ENCODE assay signal across 9 mouse cellular contexts in genomic region chr12:85974030-85974429, GRCm38 (mm10).
DNase-seq lines count a peak whose midpoint lies in the region; ATAC-seq and TF ChIP-seq lines count a peak whose summit lies in the region.
"Had no signal": no experiment of that assay in that cellular context is flagged by ENCODE, and none has a peak within 500 bp of the region (broad histone marks: within the 10 kb centered on the region; RNA-seq: fewer than 3 reads in every experiment).

No protein-coding gene starts in this region.

- peaks cover 4% of the 10 kb centered on the region; the same call in 1 of the 2 replicates for H3K4me1 ChIP-seq in heart, embryonic 11.5 days (ENCODE audit: control insufficient read depth, insufficient read depth, low read length)
- no peaks in the 10 kb centered on the region for H3K4me1 ChIP-seq in midbrain, postnatal 0 days (ENCODE audit: insufficient read depth, low read length)
- H3K4me1 ChIP-seq in midbrain, embryonic 14.5 days (ENCODE audit: control insufficient read depth, insufficient read depth, low read length) = no peaks in the 10 kb centered on the region
- H3K4me1 ChIP-seq in heart, embryonic 12.5 days (replicated peaks) = peaks cover 24% of the 10 kb centered on the region
- peaks cover 19% of the 10 kb centered on the region for H3K4me1 ChIP-seq in olfactory bulb, adult 2 months (ENCODE audit: control insufficient read depth, insufficient read depth, low read length)

- H3K4me3 ChIP-seq in heart, embryonic 11.5 days (ENCODE audit: low read depth, low read length) = no peak overlapping the region
- H3K4me3 ChIP-seq in midbrain, postnatal 0 days (ENCODE audit: low read depth, low read length) = no peak overlapping the region
- H3K4me3 ChIP-seq in midbrain, embryonic 14.5 days (replicated peaks; ENCODE audit: low read depth, low read length) = no peak overlapping the region
- H3K4me3 ChIP-seq in heart, embryonic 12.5 days = no peak overlapping the region
- H3K4me3 ChIP-seq in olfactory bulb, adult 2 months (ENCODE audit: insufficient read depth, low read depth, low read length) = no peak overlapping the region

- 63% methylated on average over 4 of the region's 4 CpGs for WGBS in heart, embryonic 11.5 days (ENCODE audit: insufficient replicate concordance)
- 51% methylated on average over 4 of the region's 4 CpGs for WGBS in midbrain, postnatal 0 days
- WGBS in midbrain, embryonic 14.5 days = 71% methylated on average over 4 of the region's 4 CpGs
- WGBS in heart, embryonic 12.5 days = 59% methylated on average over 4 of the region's 4 CpGs
- WGBS in olfactory bulb, adult 2 months = 31% methylated on average over 4 of the region's 4 CpGs

- no peak overlapping the region for H3K9ac ChIP-seq in heart, embryonic 11.5 days (ENCODE audit: low read depth, low read length)
- H3K9ac ChIP-seq in midbrain, postnatal 0 days (replicated peaks; ENCODE audit: low read length, poor library complexity, severe bottlenecking) = no peak overlapping the region
- H3K9ac ChIP-seq in midbrain, embryonic 14.5 days (replicated peaks; ENCODE audit: low read length) = no peak overlapping the region
- H3K9ac ChIP-seq in heart, embryonic 12.5 days = no peak overlapping the region

- H3K9me3 ChIP-seq in heart, embryonic 11.5 days (replicated peaks; ENCODE audit: control insufficient read depth, low read length) = no peaks in the 10 kb centered on the region
- no peaks in the 10 kb centered on the region for H3K9me3 ChIP-seq in midbrain, postnatal 0 days (ENCODE audit: low read length)
- no peaks in the 10 kb centered on the region for H3K9me3 ChIP-seq in midbrain, embryonic 14.5 days (ENCODE audit: control insufficient read depth, low read length)
- no peaks in the 10 kb centered on the region for H3K9me3 ChIP-seq in heart, embryonic 12.5 days (replicated peaks)

- no peak for ATAC-seq in heart, embryonic 11.5 days (replicated peaks; ENCODE audit: insufficient number of reproducible peaks, low FRiP score, low TSS enrichment)
- no peak for ATAC-seq in midbrain, postnatal 0 days (ENCODE audit: low FRiP score)
- ATAC-seq in midbrain, embryonic 14.5 days (ENCODE audit: low FRiP score, low TSS enrichment) = no peak
- ATAC-seq in heart, embryonic 12.5 days (ENCODE audit: insufficient number of reproducible peaks, low FRiP score) = no peak

- DNase-seq in heart, adult 11 months = peak; percentile 97
- DNase-seq in midbrain, postnatal 0 days (ENCODE audit: low spot score) = peak; percentile 32
- DNase-seq in midbrain, embryonic 14.5 days = no peak
- DNase-seq in thymus, postnatal 10 days (ENCODE audit: low spot score in 2 of 2) = no peak
- DNase-seq in left cerebral cortex, adult 9 months (ENCODE audit: low spot score in 2 of 2) = no peak
- DNase-seq: cerebellum, adult 8-10 months had no signal

- no peak overlapping the region for H3K27ac ChIP-seq in heart, embryonic 11.5 days (ENCODE audit: low read depth, low read length)
- no peak overlapping the region for H3K27ac ChIP-seq in midbrain, postnatal 0 days (ENCODE audit: low read depth, low read length)
- no peak overlapping the region for H3K27ac ChIP-seq in midbrain, embryonic 14.5 days (replicated peaks; ENCODE audit: low read depth, low read length)
- H3K27ac ChIP-seq in heart, embryonic 12.5 days (ENCODE audit: poor library complexity, severe bottlenecking) = 0 out of 2 replicates have a peak overlapping the region, but pooled peaks have one; percentile 20
- H3K27ac ChIP-seq in olfactory bulb, adult 2 months (ENCODE audit: insufficient read depth, low read depth, low read length) = peak overlapping the region; percentile 20; the same call in 1 of the 2 replicates

- no peak overlapping the region for H3K4me2 ChIP-seq in heart, embryonic 11.5 days
- no peak overlapping the region for H3K4me2 ChIP-seq in midbrain, postnatal 0 days (ENCODE audit: low read depth, low read length, poor library complexity, severe bottlenecking)
- no peak overlapping the region for H3K4me2 ChIP-seq in midbrain, embryonic 14.5 days (ENCODE audit: low read length)
- no peak overlapping the region for H3K4me2 ChIP-seq in heart, embryonic 12.5 days

- no peak for TF ChIP-seq POLR2A in olfactory bulb, adult 2 months (IDR thresholded peaks at IDR 0.05; ENCODE audit: insufficient read depth, low read depth, low read length)

- no peak for TF ChIP-seq CTCF in midbrain, postnatal 0 days (IDR thresholded peaks at IDR 0.05)
- TF ChIP-seq CTCF in olfactory bulb, adult 2 months (IDR thresholded peaks at IDR 0.05; ENCODE audit: insufficient read depth, low read depth, low read length) = no peak

- H3K36me3 ChIP-seq in heart, embryonic 11.5 days (ENCODE audit: control insufficient read depth, insufficient read depth, low read length) = no peaks in the 10 kb centered on the region
- H3K36me3 ChIP-seq in midbrain, postnatal 0 days (ENCODE audit: insufficient read depth, low read length) = peaks cover 2% of the 10 kb centered on the region; the same call in 1 of the 2 replicates
- H3K36me3 ChIP-seq in midbrain, embryonic 14.5 days (ENCODE audit: control insufficient read depth, insufficient read depth, low read length) = no peaks in the 10 kb centered on the region
- no peaks in the 10 kb centered on the region for H3K36me3 ChIP-seq in heart, embryonic 12.5 days

- H3K27me3 ChIP-seq in heart, embryonic 11.5 days (ENCODE audit: control insufficient read depth, insufficient read depth, low read length) = no peaks in the 10 kb centered on the region
- H3K27me3 ChIP-seq in midbrain, postnatal 0 days (ENCODE audit: insufficient read depth, low read length) = no peaks in the 10 kb centered on the region
- no peaks in the 10 kb centered on the region for H3K27me3 ChIP-seq in midbrain, embryonic 14.5 days (ENCODE audit: control insufficient read depth, insufficient read depth, low read length)
- no peaks in the 10 kb centered on the region for H3K27me3 ChIP-seq in heart, embryonic 12.5 days (replicated peaks)

Comparison
In these comparisons a context has a peak if more than half of its experiments do, and no peak if none do; other contexts are left out.
1. DNase-seq: peak in heart, adult 11 months (single experiment) and midbrain, postnatal 0 days (single experiment); none in midbrain, embryonic 14.5 days (single experiment), thymus, postnatal 10 days (0 of 2) and left cerebral cortex, adult 9 months (0 of 2).
2. H3K27ac ChIP-seq: peak in heart, embryonic 12.5 days (single experiment) and olfactory bulb, adult 2 months (single experiment); none in heart, embryonic 11.5 days (single experiment), midbrain, postnatal 0 days (single experiment) and midbrain, embryonic 14.5 days (single experiment).